In the genomic region with DNA sequence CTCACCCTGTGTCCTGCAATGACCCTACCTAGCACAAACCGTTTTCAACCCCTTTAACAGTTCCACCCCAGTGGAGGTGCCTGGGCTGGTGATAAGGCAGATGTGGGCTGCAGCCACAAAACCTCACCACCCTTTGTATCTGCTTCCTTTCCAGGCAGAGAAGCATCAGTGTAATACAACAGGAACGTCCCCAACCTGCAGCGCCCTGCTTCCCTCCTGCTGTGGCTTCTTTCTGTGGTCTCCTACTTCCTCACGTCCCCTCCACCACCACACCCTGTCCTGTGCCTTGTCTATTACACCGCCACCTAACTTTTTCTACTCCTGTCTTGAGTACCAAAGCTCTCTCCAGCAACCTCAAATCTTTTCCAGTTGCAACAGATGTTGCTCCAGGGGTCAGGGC, we compare ENCODE assay signal across 14 mouse cellular contexts. TPM values are rescaled to one million over a fixed set of nuclear protein-coding genes. Genes with fewer than 3 reads are reported as not detected.
DNase-seq lines count a peak whose midpoint lies in the region; ATAC-seq and TF ChIP-seq lines count a peak whose summit lies in the region.
"Had no signal": no experiment of that assay in that cellular context is flagged by ENCODE, and none has a peak within 500 bp of the region (broad histone marks: within the 10 kb centered on the region; RNA-seq: fewer than 3 reads in every experiment).

No protein-coding gene starts in this region.

- 10% methylated on average over 5 of the region's 5 CpGs for WGBS in thymus, adult 2 months
- WGBS in heart, embryonic 11.5 days (ENCODE audit: insufficient replicate concordance), result 45% methylated on average over 5 of the region's 5 CpGs

- no peak overlapping the region for H3K9ac ChIP-seq in heart, embryonic 11.5 days (ENCODE audit: low read depth, low read length)
- H3K9ac ChIP-seq: limb, embryonic 15.5 days; midbrain, embryonic 15.5 days; stomach, embryonic 15.5 days had no signal

- TF ChIP-seq POLR2A in thymus, adult 2 months (IDR thresholded peaks at IDR 0.05; ENCODE audit: control insufficient read depth, extremely low read depth, insufficient read depth, low read length, poor library complexity), result no peak

- no peak for TF ChIP-seq CTCF in thymus, adult 2 months (IDR thresholded peaks at IDR 0.05; ENCODE audit: borderline replicate concordance, control insufficient read depth, extremely low read depth, insufficient read depth, low read length, poor library complexity)

- H3K27me3 ChIP-seq in thymus, adult 2 months (ENCODE audit: control insufficient read depth, insufficient read depth, low read length), result no peaks in the 10 kb centered on the region
- H3K27me3 ChIP-seq in heart, embryonic 11.5 days (ENCODE audit: control insufficient read depth, insufficient read depth, low read length), result no peaks in the 10 kb centered on the region
- H3K27me3 ChIP-seq: midbrain, embryonic 15.5 days had no signal

- ATAC-seq in CD4-positive, CD25-positive, alpha-beta regulatory T cell, adult 4 months, result peak; percentile 74
- ATAC-seq in common myeloid progenitor, adult 5-6 weeks (replicated peaks; ENCODE audit: low read depth, poor library complexity, severe bottlenecking), result peak; percentile 95
- ATAC-seq in monocyte, adult 5-6 weeks (replicated peaks; ENCODE audit: insufficient number of reproducible peaks, low FRiP score, low TSS enrichment, poor library complexity, severe bottlenecking), result peak; percentile 69
- ATAC-seq in heart, embryonic 11.5 days (replicated peaks; ENCODE audit: insufficient number of reproducible peaks, low FRiP score, low TSS enrichment), result no peak
- ATAC-seq: midbrain, embryonic 15.5 days had no signal

- no peaks in the 10 kb centered on the region for H3K36me3 ChIP-seq in thymus, adult 2 months (ENCODE audit: control insufficient read depth, insufficient read depth, low read length)
- H3K36me3 ChIP-seq in heart, embryonic 11.5 days (ENCODE audit: control insufficient read depth, insufficient read depth, low read length), result no peaks in the 10 kb centered on the region
- H3K36me3 ChIP-seq: limb, embryonic 15.5 days; midbrain, embryonic 15.5 days; stomach, embryonic 15.5 days had no signal

- no peak overlapping the region for H3K4me2 ChIP-seq in heart, embryonic 11.5 days
- H3K4me2 ChIP-seq: limb, embryonic 15.5 days; midbrain, embryonic 15.5 days; stomach, embryonic 15.5 days had no signal

- DNase-seq in thymus, adult 2 months, result peak; percentile 56
- DNase-seq in cerebellum, adult 11-12 months, result no peak
- no peak for DNase-seq in cerebellum, postnatal 4 days (ENCODE audit: low spot score in 2 of 2)
- no peak for DNase-seq in urinary bladder, postnatal 10 days (ENCODE audit: low spot score)
- DNase-seq: cerebellum, postnatal 36 days; kidney, adult 18-20 months had no signal

- H3K4me1 ChIP-seq in thymus, adult 2 months (replicated peaks; ENCODE audit: control insufficient read depth, insufficient read depth, low read length), result peaks cover 19% of the 10 kb centered on the region
- H3K4me1 ChIP-seq in heart, embryonic 11.5 days (ENCODE audit: control insufficient read depth, insufficient read depth, low read length), result no peaks in the 10 kb centered on the region
- H3K4me1 ChIP-seq: stomach, embryonic 15.5 days had no signal

- H3K9me3 ChIP-seq in heart, embryonic 11.5 days (replicated peaks; ENCODE audit: control insufficient read depth, low read length), result no peaks in the 10 kb centered on the region
- H3K9me3 ChIP-seq: limb, embryonic 15.5 days; midbrain, embryonic 15.5 days; stomach, embryonic 15.5 days had no signal

- no peak overlapping the region for H3K27ac ChIP-seq in thymus, adult 2 months (ENCODE audit: control insufficient read depth, insufficient read depth, low read length)
- no peak overlapping the region for H3K27ac ChIP-seq in heart, embryonic 11.5 days (ENCODE audit: low read depth, low read length)
- H3K27ac ChIP-seq: limb, embryonic 15.5 days; midbrain, embryonic 15.5 days; stomach, embryonic 15.5 days had no signal

- no peak overlapping the region for H3K4me3 ChIP-seq in thymus, adult 2 months (ENCODE audit: control insufficient read depth, insufficient read depth, low read length)
- no peak overlapping the region for H3K4me3 ChIP-seq in heart, embryonic 11.5 days (ENCODE audit: low read depth, low read length)
- H3K4me3 ChIP-seq: erythroblast, embryonic 14.5 days; limb, embryonic 15.5 days; midbrain, embryonic 15.5 days; stomach, embryonic 15.5 days had no signal

RNA-seq across cellular contexts. Expression of a gene that starts 29.4 kb away (rescaled TPM):
- polyA plus RNA-seq in CD4-positive, CD25-positive, alpha-beta regulatory T cell, adult 4 months (2017; shearing (Covaris generic)), result 10 to 100 TPM; 11.9 to 15.1 TPM
- total RNA-seq in common myeloid progenitor, adult 5-6 weeks (2017), result 99.9 and 115 TPM in 2 replicates
- total RNA-seq in monocyte, adult 5-6 weeks (2017), result 14.5 to 27.7 TPM (median 22.8 TPM) in 3 replicates
- polyA plus RNA-seq in thymus, adult 2 months (2012; rRNA removed), result 39.6 and 57.2 TPM in 2 replicates
- polyA plus RNA-seq in heart, embryonic 11.5 days (2014; fragmentation: Nextera tagmentation; extraction: Ambion mirVana), result 6.6 and 6.7 TPM in 2 replicates
